Mouse (Mus musculus) olfactory bulb, adult 2 months (tissue): ENCODE results near the gene Mansc4. TPM values are rescaled to one million over a fixed set of nuclear protein-coding genes. Genes with fewer than 3 reads are reported as not detected.

Experiments
- H3K27ac ChIP-seq: fragments of 200-500 bp; 2 replicates; pipeline ENCODE4 v1.5.1; 2012; ENCODE audit warnings: low read depth, low read length; ENCODE audit not compliant: insufficient read depth
- H3K4me1 ChIP-seq: fragments of 200-500 bp; 2 replicates; pipeline ENCODE4 v1.6.1; 2012; ENCODE audit warnings: low read length; ENCODE audit not compliant: control insufficient read depth, insufficient read depth
- H3K4me3 ChIP-seq: fragments of 200-500 bp; 2 replicates; pipeline ENCODE4 v1.5.1; 2012; ENCODE audit warnings: mild to moderate bottlenecking, low read depth, low read length, moderate library complexity; ENCODE audit not compliant: insufficient read depth
- CTCF ChIP-seq: fragments of 200-500 bp; IDR thresholded peaks from 2 replicates; pipeline ENCODE4 v1.5.1; 2012; ENCODE audit warnings: low read depth, mild to moderate bottlenecking, low read length, moderate library complexity; ENCODE audit not compliant: insufficient read depth
- POLR2A ChIP-seq: fragments of 200-500 bp; IDR thresholded peaks from 2 replicates; pipeline ENCODE4 v1.6.1; 2012; ENCODE audit warnings: mild to moderate bottlenecking, low read depth, low read length, moderate library complexity; ENCODE audit not compliant: insufficient read depth
- WGBS: fragments of 180-500 bp; shearing (Covaris S2); methylation state at CpG from one replicate; pipeline ENCODE4 v1.1.7; 2018; 5-methylcytosine and 5-hydroxymethylcytosine counted together
- polyA plus RNA-seq: library from polyadenylated mRNA; stranded (reverse); fragments of >200 nt; gene quantifications from 2 replicates; pipeline ENCODE4 v1.2.4, GENCODE M21; 2012; ENCODE audit warnings: low replicate concordance; ENCODE audit not compliant: missing spikeins, insufficient read depth, insufficient read length

Mansc4 gene
- polyA plus RNA-seq, 1 experiment: not detected

- 40% methylated on average over 7 of the region's 7 CpGs for WGBS
- peak overlapping the region; percentile 5; the same call in 1 of the 2 replicates for H3K4me3 ChIP-seq
- no peak for TF ChIP-seq CTCF
- no peak overlapping the region for H3K27ac ChIP-seq
- H3K4me1 ChIP-seq: no peaks in the 10 kb centered on the region
Observed at GRCm38 (mm10) chr6:147043633-147044032, 43.2 kb downstream of the Mansc4 start.

DNA sequence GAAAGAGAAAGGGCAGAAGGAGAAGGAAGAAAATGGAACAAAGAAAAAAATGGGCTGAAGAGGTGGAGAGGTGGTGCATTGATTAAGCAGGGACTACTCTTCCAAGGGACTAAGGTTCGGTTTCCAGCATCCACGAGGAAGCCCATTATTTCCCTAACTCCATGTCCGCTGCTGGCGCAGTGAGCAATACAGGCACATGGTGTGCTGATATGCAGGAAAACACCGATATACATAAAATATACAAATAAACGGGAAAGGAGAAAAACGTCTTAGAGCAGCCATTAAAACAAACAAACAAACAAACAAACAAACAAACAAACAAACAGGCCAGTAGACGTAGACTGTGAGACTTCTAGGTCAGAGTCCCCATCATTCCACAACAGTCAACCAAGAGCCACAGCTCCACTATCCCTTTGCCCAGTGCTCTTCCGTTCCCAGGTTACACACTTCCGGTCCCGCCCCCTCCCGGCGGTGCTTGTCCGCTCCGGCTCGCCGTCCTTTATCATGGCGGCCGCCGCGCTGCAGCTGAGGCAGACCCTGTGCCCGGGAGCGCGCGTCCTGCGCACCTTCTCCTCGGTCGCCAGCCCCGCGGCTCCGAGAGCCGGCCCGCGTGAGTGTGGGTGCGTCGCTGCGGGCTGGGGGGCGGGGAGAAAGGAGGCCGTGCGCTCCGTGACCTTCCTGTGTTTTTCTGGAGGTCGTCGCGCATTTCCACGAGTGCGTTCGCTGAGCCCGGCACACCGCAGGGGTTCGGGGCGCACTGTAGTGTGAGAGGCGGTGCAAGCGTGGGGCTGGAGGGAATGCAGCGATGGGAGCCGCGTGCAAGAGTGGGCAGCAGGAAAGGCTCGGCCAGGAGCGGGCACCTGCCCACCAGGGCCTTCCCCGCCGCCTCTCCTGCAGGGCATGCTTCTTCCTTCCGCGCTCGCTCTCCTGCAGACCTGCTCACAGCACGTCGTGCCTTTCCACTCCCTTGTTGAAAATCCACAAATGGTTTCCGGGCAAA lies 44.2 kb downstream of the Mansc4 start, which contains the start of gene Mrps35:
Gene Mrps35, plus strand, starts transcription at position 474 of the 1,000 bp plus-strand sequence.
- TF ChIP-seq CTCF (no peak), POLR2A (peak; percentile 88)
- peak within 1 kb of the TSS; percentile 83 for H3K4me3 ChIP-seq
- 1% methylated on average over 66 of the region's 66 CpGs for WGBS
- peak within 1 kb of the TSS; percentile 78 for H3K27ac ChIP-seq
- H3K4me1 ChIP-seq: no peaks in the 10 kb centered on the region

GRCm38 (mm10) chr6:147032303-147032925 lies 54.4 kb downstream of the Mansc4 start, which contains the start of gene Rep15:
TSS of gene Rep15 (plus strand) at chr6:147032584.
- Histone ChIP-seq H3K4me3 (no peak within 1 kb of the TSS), H3K4me1 (no peaks in the 10 kb centered on the region), H3K27ac (no peak within 1 kb of the TSS)
- TF ChIP-seq POLR2A: no peak
- TF ChIP-seq CTCF: no peak
- WGBS: 54% methylated on average over 13 of the region's 13 CpGs

GRCm38 (mm10) chr6:147030096-147030885 lies 56.5 kb downstream of the Mansc4 start:
- no peak overlapping the region for H3K27ac ChIP-seq
- TF ChIP-seq POLR2A (no peak), CTCF (no peak)
- 82% methylated on average over 15 of the region's 15 CpGs for WGBS
- no peak overlapping the region for H3K4me3 ChIP-seq
- no peaks in the 10 kb centered on the region for H3K4me1 ChIP-seq

- 92% methylated on average over 9 of the region's 9 CpGs for WGBS
- no peak overlapping the region for H3K27ac ChIP-seq
- TF ChIP-seq CTCF: no peak
- TF ChIP-seq POLR2A: no peak
- no peaks in the 10 kb centered on the region for H3K4me1 ChIP-seq
- H3K4me3 ChIP-seq: no peak overlapping the region
Observed at GRCm38 (mm10) chr6:147029591-147029990, 57.2 kb downstream of the Mansc4 start.

DNA sequence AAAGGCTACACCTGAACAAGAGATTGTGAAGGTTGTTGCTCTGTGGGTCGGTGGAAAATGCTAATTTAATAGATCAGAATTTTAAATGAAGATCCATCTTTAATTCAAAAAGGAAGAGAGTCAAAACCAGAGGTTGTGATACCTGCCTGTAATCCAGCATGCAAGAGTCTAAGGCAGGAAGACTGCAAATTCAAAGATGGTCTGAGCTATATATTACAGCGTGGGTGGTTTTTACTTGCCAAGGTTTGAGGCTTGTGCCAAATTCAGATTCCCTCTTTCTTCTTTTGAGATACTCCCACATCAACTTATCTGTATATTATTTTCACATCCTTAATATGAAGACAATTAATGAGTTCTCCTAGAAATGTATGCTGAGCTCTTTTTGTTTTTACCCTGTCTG lies 58.4 kb downstream of the Mansc4 start:
- WGBS: 71% methylated on average over 2 of the region's 2 CpGs

More for the DNA sequence above, 58.4 kb downstream of the Mansc4 start:
- TF ChIP-seq POLR2A: no peak
- TF ChIP-seq CTCF: no peak
- no peak overlapping the region for H3K4me3 ChIP-seq
- no peaks in the 10 kb centered on the region for H3K4me1 ChIP-seq
- no peak overlapping the region for H3K27ac ChIP-seq

Other genes starting within 250 kb of the Mansc4 start
- not detected in 2 replicates for gene Smco2, start 236.9 kb downstream of the Mansc4 start, polyA plus RNA-seq
- not detected in 2 replicates for gene Ppfibp1, start 198.5 kb downstream of the Mansc4 start, polyA plus RNA-seq
- not detected in 2 replicates for gene 1700034J05Rik, start 132.6 kb downstream of the Mansc4 start, polyA plus RNA-seq
- gene Rep15, start 54.4 kb downstream of the Mansc4 start, polyA plus RNA-seq: not detected in 2 replicates
- not detected in 2 replicates for gene Mrps35, start 44.3 kb downstream of the Mansc4 start, polyA plus RNA-seq
- not detected in 2 replicates for gene Klhl42, start 4.3 kb upstream of the Mansc4 start, polyA plus RNA-seq
- not detected in 2 replicates for gene Pthlh, start 177.2 kb upstream of the Mansc4 start, polyA plus RNA-seq